Mouse (Mus musculus) hindbrain, postnatal 0 days (tissue): ENCODE results near the gene Lrrc51. TPM values are rescaled to one million over a fixed set of nuclear protein-coding genes. Genes with fewer than 3 reads are reported as not detected.
A peak's percentile ranks its signal among the peaks of the same experiment; 100 is the strongest.
"Not testable (repeated sequence)": the region's sequence is repeated elsewhere in the genome, so short reads cannot be mapped to it uniquely, and the experiment has no call there.

Experiments used
- ATAC-seq: fragments of 200-750 bp; cut with Nextera tagmentation; 2 replicates; pipeline ENCODE4 v1.8.0; 2017; ENCODE audit warnings: mild to moderate bottlenecking, moderate TSS enrichment, moderate library complexity
- DNase-seq: peaks from one replicate; pipeline ENCODE4 v3.0.0-alpha.2; 2015; ENCODE audit warnings: low spot score
- H3K27ac ChIP-seq: fragments of 300-500 bp; sonication (generic); 2 replicates; pipeline ENCODE4 v1.5.1; 2014; ENCODE audit warnings: mild to moderate bottlenecking
- H3K27me3 ChIP-seq: fragments of 300-500 bp; sonication (generic); 2 replicates; pipeline ENCODE4 v1.6.1; 2014; ENCODE audit warnings: low read length, mixed read lengths; ENCODE audit not compliant: insufficient read depth
- H3K36me3 ChIP-seq: fragments of 300-500 bp; sonication (generic); 2 replicates; pipeline ENCODE4 v1.6.1; 2014; ENCODE audit warnings: low read length, mixed read lengths; ENCODE audit not compliant: insufficient read depth
- H3K4me1 ChIP-seq: fragments of 300-500 bp; sonication (generic); 2 replicates; pipeline ENCODE4 v1.6.1; 2014; ENCODE audit warnings: antibody characterized with exemption, low read length, mixed read lengths; ENCODE audit not compliant: insufficient read depth
- H3K4me2 ChIP-seq: fragments of 300-500 bp; sonication (generic); 2 replicates; pipeline ENCODE4 v1.6.1; 2014; ENCODE audit warnings: low read depth, mild to moderate bottlenecking, low read length, moderate library complexity, mixed read lengths
- H3K4me3 ChIP-seq: fragments of 300-500 bp; sonication (generic); 2 replicates; pipeline ENCODE4 v1.5.1; 2014; ENCODE audit warnings: low read length
- H3K9ac ChIP-seq: fragments of 300-500 bp; sonication (generic); replicated peaks from 2 replicates; pipeline ENCODE4 v1.6.1; 2014; ENCODE audit warnings: mild to moderate bottlenecking, low read length, moderate library complexity, mixed read lengths
- H3K9me3 ChIP-seq: fragments of 300-500 bp; sonication (generic); 2 replicates; pipeline ENCODE4 v1.6.1; 2016; ENCODE audit warnings: low read length, mixed read lengths
- CTCF ChIP-seq: IDR thresholded peaks from 2 replicates; pipeline ENCODE4 v1.5.1; 2016; ENCODE audit warnings: antibody characterized with exemption, control low read depth, low read depth
- WGBS: fragments of 180-500 bp; shearing (Covaris S2); extraction: QIAGEN DNeasy Blood & Tissue Kit; methylation state at CpG from one replicate; pipeline ENCODE4 v1.1.7; 2014; 5-methylcytosine and 5-hydroxymethylcytosine counted together
- polyA plus RNA-seq: library from polyadenylated mRNA; unstranded; fragments of >200 nt; fragmentation: Nextera tagmentation; extraction: Ambion mirVana; gene quantifications from 2 replicates; pipeline ENCODE4 v1.2.1, GENCODE M21; 2015
- total RNA-seq: library from RNA; depleted of rRNA; stranded (reverse); fragments of >200 nt; gene quantifications from 2 replicates; pipeline ENCODE4 v1.2.3, GENCODE M21; 2014

Lrrc51 gene
- total and polyA plus RNA-seq, 2 experiments from 2014 or later = 5.2 to 9.7 TPM

DNA sequence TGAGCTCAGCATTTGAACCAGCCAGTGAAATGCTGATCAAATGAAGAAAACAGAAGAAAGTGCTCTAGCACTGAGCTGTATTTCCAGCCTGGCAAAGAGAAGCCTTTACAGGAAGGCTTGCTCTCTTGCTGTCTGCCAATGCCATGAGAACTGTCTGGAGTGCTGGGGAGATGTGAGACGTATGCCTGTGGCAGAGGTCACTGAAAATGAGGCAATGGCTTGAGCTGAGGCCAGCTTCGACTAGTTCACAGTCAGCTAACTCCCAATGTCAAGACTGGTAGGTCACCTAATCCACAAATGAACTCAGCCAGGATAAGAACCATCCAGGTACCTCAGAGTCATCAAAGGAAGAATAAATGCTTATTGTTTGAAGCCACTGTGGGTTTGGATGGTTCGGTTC lies 5.6 kb downstream of the Lrrc51 start:
- Histone ChIP-seq H3K27ac (no peak overlapping the region), H3K4me1 (no peaks in the 10 kb centered on the region; the same call in 1 of the 2 replicates), H3K9ac (no peak overlapping the region), H3K4me2 (no peak overlapping the region), H3K9me3 (no peaks in the 10 kb centered on the region), H3K36me3 (no peaks in the 10 kb centered on the region), H3K27me3 (no peaks in the 10 kb centered on the region), H3K4me3 (no peak overlapping the region)
- ATAC-seq (no peak), DNase-seq (no peak)
- WGBS = 83% methylated on average over 3 of the region's 3 CpGs
- TF ChIP-seq CTCF = no peak

GRCm38 (mm10) chr7:101925892-101926291 lies 7.8 kb downstream of the Lrrc51 start:
- ATAC-seq, H3K4me3 ChIP-seq, H3K27ac ChIP-seq, H3K9ac ChIP-seq, H3K36me3 ChIP-seq, H3K4me2 ChIP-seq, H3K4me1 ChIP-seq, H3K27me3 ChIP-seq, DNase-seq, H3K9me3 ChIP-seq: not testable (repeated sequence)
- TF ChIP-seq CTCF = peak; percentile 16; the same call in 1 of the 2 replicates

DNA sequence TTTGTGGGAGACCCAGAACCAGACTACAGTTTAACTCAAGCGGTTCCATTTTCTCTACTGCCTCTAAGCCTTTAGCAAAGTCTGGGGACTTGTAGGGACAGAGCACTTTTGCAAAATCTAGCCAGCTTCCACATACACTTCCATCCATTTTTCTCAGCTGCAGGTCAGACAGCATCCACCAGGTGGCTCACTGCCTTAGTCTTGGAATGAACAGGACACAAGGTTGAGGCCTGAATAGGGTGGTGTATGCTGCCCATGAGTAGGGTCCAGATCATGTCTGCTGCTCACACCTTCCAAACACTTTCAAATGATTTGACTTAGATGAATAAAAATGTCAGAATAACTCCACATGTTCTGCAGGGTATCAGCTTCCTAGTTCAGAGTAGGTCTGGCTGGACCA lies 15.6 kb downstream of the Lrrc51 start:
- no peak overlapping the region for H3K4me2 ChIP-seq
- no peaks in the 10 kb centered on the region for H3K27me3 ChIP-seq
- H3K36me3 ChIP-seq = peaks cover 4% of the 10 kb centered on the region
- WGBS = 31% methylated on average over 1 of the region's 1 CpGs
- ATAC-seq (peak; percentile 82), DNase-seq (peak; percentile 80)
- no peak overlapping the region for H3K9ac ChIP-seq
- TF ChIP-seq CTCF = peak; percentile 92
- no peaks in the 10 kb centered on the region for H3K9me3 ChIP-seq
- no peaks in the 10 kb centered on the region for H3K4me1 ChIP-seq
- H3K4me3 ChIP-seq = no peak overlapping the region
- no peak overlapping the region for H3K27ac ChIP-seq

GRCm38 (mm10) chr7:101911982-101912381 lies 21.7 kb downstream of the Lrrc51 start:
- Histone ChIP-seq H3K36me3 (peaks cover 27% of the 10 kb centered on the region), H3K4me3 (no peak overlapping the region), H3K27me3 (no peaks in the 10 kb centered on the region), H3K9ac (no peak overlapping the region), H3K9me3 (no peaks in the 10 kb centered on the region), H3K4me1 (no peaks in the 10 kb centered on the region), H3K27ac (no peak overlapping the region), H3K4me2 (no peak overlapping the region)
- DNase-seq = no peak
- no peak for ATAC-seq
- WGBS = 51% methylated on average over 3 of the region's 3 CpGs
- peak; percentile 37 for TF ChIP-seq CTCF

- H3K4me1 ChIP-seq = no peaks in the 10 kb centered on the region; the same call in 1 of the 2 replicates
- WGBS = 83% methylated on average over 4 of the region's 4 CpGs
- H3K27me3 ChIP-seq = no peaks in the 10 kb centered on the region
- no peak for DNase-seq
- H3K36me3 ChIP-seq = peaks cover 27% of the 10 kb centered on the region
- H3K4me2 ChIP-seq = no peak overlapping the region
- H3K27ac ChIP-seq = no peak overlapping the region
- H3K9me3 ChIP-seq = no peaks in the 10 kb centered on the region
- no peak for ATAC-seq
- no peak overlapping the region for H3K9ac ChIP-seq
- H3K4me3 ChIP-seq = no peak overlapping the region
- no peak for TF ChIP-seq CTCF
Measured at GRCm38 (mm10) chr7:101910138-101910537, 23.6 kb downstream of the Lrrc51 start.

- 0 out of 2 replicates have a peak overlapping the region, but pooled peaks have one; percentile 37 for H3K9ac ChIP-seq
- no peak for DNase-seq
- no peak for ATAC-seq
- H3K9me3 ChIP-seq = no peaks in the 10 kb centered on the region
- no peak overlapping the region for H3K4me3 ChIP-seq
- no peak overlapping the region for H3K4me2 ChIP-seq
- H3K4me1 ChIP-seq = no peaks in the 10 kb centered on the region; the same call in 1 of the 2 replicates
- no peaks in the 10 kb centered on the region for H3K27me3 ChIP-seq
- peaks cover 26% of the 10 kb centered on the region for H3K36me3 ChIP-seq
- 84% methylated on average over 4 of the region's 4 CpGs for WGBS
- no peak for TF ChIP-seq CTCF
- no peak overlapping the region for H3K27ac ChIP-seq
Measured at GRCm38 (mm10) chr7:101908367-101908766, 25.3 kb downstream of the Lrrc51 start.

- peak overlapping the region; percentile 66 for H3K4me2 ChIP-seq
- no peaks in the 10 kb centered on the region; the same call in 1 of the 2 replicates for H3K4me1 ChIP-seq
- peaks cover 14% of the 10 kb centered on the region for H3K36me3 ChIP-seq
- peak overlapping the region; percentile 76 for H3K9ac ChIP-seq
- DNase-seq (no peak), ATAC-seq (no peak)
- 74% methylated on average over 8 of the region's 8 CpGs for WGBS
- H3K27me3 ChIP-seq = no peaks in the 10 kb centered on the region
- H3K9me3 ChIP-seq = no peaks in the 10 kb centered on the region
- H3K27ac ChIP-seq = peak overlapping the region; percentile 93; the same call in 1 of the 2 replicates
- H3K4me3 ChIP-seq = peak overlapping the region; percentile 78
- no peak for TF ChIP-seq CTCF
Measured at GRCm38 (mm10) chr7:101906696-101907095, 27.0 kb downstream of the Lrrc51 start.
